Mouse (Mus musculus): ENCODE measurements around the gene Epha7. TPM values are rescaled to one million over a fixed set of nuclear protein-coding genes. Genes with fewer than 3 reads are reported as not detected.

Epha7 gene
- polyA plus RNA-seq, 1 experiment from 2014 or later, result 59.0 TPM

DNA sequence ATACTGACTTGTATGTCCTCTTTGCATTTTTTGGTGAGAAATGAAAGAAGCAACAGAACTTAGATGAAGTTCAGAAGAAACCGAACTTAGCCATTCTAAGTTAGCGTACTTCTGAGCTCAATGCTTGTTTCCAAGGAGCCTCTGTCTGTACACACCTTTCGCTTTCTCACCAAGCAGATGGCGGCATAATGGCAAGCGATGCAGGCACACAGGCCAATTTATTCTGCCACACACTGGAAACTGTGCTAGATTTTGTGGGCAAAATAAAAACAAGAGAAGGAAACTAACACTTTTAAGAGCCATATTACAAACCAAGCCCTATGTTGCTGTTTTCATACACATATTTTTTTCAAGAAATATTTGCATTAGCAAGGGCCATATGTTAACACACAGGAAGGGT is 88.6 kb downstream of the Epha7 start:
- H3K4me2 ChIP-seq, result no peak overlapping the region
- no peaks in the 10 kb centered on the region for H3K36me3 ChIP-seq
- no peak overlapping the region for H3K4me3 ChIP-seq
- no peak overlapping the region for H3K9ac ChIP-seq
- no peaks in the 10 kb centered on the region for H3K9me3 ChIP-seq (replicated peaks)
- no peaks in the 10 kb centered on the region for H3K27me3 ChIP-seq (replicated peaks)
- H3K27ac ChIP-seq (ENCODE audit: poor library complexity, severe bottlenecking), result no peak overlapping the region
- no peaks in the 10 kb centered on the region for H3K4me1 ChIP-seq (replicated peaks)
- ATAC-seq (ENCODE audit: insufficient number of reproducible peaks, low FRiP score), result no peak
- WGBS, result 94% methylated on average over 5 of the region's 5 CpGs

DNA sequence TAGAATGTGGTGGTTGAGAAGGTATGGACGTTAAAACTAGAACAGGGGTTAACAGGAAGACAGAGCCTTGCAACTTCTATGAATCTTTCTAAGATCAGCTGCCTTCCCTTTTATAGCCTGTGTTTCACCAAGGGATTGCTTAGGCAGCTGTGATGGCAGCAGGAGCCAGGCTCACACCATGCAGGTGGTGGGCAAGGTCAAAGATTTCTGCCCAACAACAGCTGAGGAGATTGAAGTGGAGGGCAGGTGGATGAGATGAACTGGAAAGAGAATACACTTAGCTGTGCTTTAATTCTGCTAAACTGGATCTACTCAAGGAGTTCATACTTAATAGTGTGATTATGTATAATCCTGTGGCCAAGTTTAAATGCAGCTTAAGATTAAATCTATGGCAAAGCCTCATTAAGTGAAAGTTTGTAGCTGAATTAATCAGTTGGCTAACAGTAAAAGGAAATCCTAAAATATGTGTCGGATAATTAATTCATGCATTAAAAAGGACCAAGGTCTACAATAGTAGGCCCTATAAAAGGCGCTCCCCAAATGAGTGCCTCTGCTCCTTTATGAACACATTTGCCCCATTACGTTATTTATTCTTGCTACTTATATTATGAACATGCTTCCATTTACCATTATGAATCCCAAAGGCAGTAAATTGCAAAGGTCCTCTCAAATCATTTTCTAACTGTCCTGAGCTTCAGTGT is 89.2 kb downstream of the Epha7 start:
- Histone ChIP-seq H3K9me3 (replicated peaks) (no peaks in the 10 kb centered on the region), H3K4me3 (no peak overlapping the region), H3K4me1 (replicated peaks) (no peaks in the 10 kb centered on the region), H3K4me2 (no peak overlapping the region), H3K36me3 (no peaks in the 10 kb centered on the region), H3K27me3 (replicated peaks) (no peaks in the 10 kb centered on the region), H3K27ac (ENCODE audit: poor library complexity, severe bottlenecking) (no peak overlapping the region), H3K9ac (no peak overlapping the region)
- no peak for ATAC-seq (ENCODE audit: insufficient number of reproducible peaks, low FRiP score)
- WGBS, result 89% methylated on average over 4 of the region's 4 CpGs

DNA sequence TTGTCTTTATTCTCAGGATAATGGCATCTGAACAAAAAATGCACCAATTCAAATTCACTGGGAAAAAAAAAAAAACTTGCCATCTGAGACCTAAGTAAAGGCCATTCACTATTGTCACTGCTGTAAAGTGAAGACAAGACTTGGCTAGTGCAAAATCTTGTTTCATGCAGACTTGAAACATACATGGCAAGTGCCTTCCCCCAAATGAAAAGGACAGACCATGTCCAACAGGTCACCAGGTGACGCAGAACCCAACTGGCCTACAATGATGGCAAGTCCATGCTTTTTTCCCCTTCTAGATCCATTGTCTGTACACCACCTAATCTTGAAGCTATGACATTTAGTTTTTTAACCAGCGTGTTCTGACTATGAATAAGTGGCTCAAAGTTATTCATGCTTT is 94.1 kb downstream of the Epha7 start:
- no peak overlapping the region for H3K27ac ChIP-seq (ENCODE audit: poor library complexity, severe bottlenecking)
- no peak overlapping the region for H3K4me2 ChIP-seq
- WGBS, result 82% methylated on average over 2 of the region's 2 CpGs
- no peak overlapping the region for H3K9ac ChIP-seq
- no peak overlapping the region for H3K4me3 ChIP-seq
- no peaks in the 10 kb centered on the region for H3K9me3 ChIP-seq (replicated peaks)
- no peaks in the 10 kb centered on the region for H3K36me3 ChIP-seq
- H3K4me1 ChIP-seq (replicated peaks), result no peaks in the 10 kb centered on the region
- H3K27me3 ChIP-seq (replicated peaks), result no peaks in the 10 kb centered on the region
- ATAC-seq (ENCODE audit: insufficient number of reproducible peaks, low FRiP score), result no peak

DNA sequence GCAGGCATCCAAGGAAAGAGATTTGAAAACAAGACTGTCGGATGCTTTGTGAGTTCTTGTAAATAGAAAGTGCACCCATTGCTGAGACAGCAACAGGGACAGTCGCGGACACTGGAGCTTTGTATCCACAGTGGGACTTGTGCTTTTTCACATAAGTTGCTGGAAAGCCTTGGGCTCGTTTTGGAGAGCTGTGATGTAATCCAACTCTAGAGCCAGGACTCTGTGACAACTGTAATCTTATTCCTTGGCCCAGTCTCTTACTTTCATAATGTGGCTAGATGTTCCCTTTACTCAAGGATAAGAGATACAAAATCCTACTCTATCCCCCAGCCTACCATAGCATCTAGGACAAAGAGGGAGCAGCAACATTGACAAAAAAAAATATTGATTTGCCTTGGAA is 97.2 kb downstream of the Epha7 start:
- Histone ChIP-seq H3K36me3 (no peaks in the 10 kb centered on the region), H3K9me3 (replicated peaks) (no peaks in the 10 kb centered on the region), H3K27ac (ENCODE audit: poor library complexity, severe bottlenecking) (no peak overlapping the region), H3K27me3 (replicated peaks) (no peaks in the 10 kb centered on the region), H3K4me3 (no peak overlapping the region), H3K4me2 (no peak overlapping the region), H3K4me1 (replicated peaks) (no peaks in the 10 kb centered on the region), H3K9ac (no peak overlapping the region)
- no peak for ATAC-seq (ENCODE audit: insufficient number of reproducible peaks, low FRiP score)
- 74% methylated on average over 4 of the region's 4 CpGs for WGBS

DNA sequence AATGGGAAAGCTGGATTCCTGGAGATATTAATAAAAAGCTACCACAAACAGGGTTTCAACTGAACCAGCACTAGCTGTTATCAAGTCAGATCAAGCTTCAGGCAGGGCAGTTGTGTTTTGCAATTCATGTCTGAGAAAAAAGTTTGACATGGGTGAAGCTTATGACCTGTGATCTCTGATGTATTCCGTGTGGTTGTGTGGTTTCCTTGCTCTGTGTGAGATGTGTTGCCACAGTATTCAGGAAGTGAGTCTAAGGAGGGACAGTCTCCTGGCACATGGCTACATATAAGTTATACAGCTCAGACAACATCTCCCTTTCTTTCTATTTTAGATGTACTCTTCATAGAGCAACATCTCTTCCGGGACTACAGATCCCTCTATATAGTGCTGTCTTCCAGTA is 99.1 kb downstream of the Epha7 start:
- Histone ChIP-seq H3K9me3 (replicated peaks) (no peaks in the 10 kb centered on the region), H3K9ac (no peak overlapping the region), H3K4me1 (replicated peaks) (no peaks in the 10 kb centered on the region), H3K4me3 (no peak overlapping the region), H3K4me2 (no peak overlapping the region), H3K36me3 (no peaks in the 10 kb centered on the region), H3K27me3 (replicated peaks) (no peaks in the 10 kb centered on the region), H3K27ac (ENCODE audit: poor library complexity, severe bottlenecking) (no peak overlapping the region)
- 82% methylated on average over 2 of the region's 2 CpGs for WGBS
- no peak for ATAC-seq (ENCODE audit: insufficient number of reproducible peaks, low FRiP score)

DNA sequence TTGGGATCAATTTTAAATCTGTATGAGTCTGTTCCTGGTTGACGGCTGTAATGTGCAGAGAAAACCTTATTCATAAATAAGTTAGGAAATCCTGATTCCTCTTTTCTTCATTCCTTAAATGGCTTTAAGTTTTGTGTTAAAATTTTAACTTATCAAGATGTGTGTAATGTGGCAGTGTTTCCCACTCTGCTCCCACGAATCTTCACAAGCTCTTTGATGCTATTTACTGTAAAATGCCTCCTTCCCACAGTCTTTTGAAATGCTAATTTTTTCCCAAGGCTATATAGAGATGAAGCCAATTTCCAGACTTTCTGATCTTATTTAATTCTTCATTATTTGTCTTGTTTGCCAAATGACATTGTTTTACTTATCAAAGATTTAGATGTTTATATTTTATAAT is 100.7 kb downstream of the Epha7 start:
- H3K27ac ChIP-seq (ENCODE audit: poor library complexity, severe bottlenecking), result no peak overlapping the region
- H3K4me2 ChIP-seq, result no peak overlapping the region
- no peak overlapping the region for H3K4me3 ChIP-seq
- no peaks in the 10 kb centered on the region for H3K4me1 ChIP-seq (replicated peaks)
- no peak overlapping the region for H3K9ac ChIP-seq
- no peaks in the 10 kb centered on the region for H3K9me3 ChIP-seq (replicated peaks)
- H3K27me3 ChIP-seq (replicated peaks), result no peaks in the 10 kb centered on the region
- no peak for ATAC-seq (ENCODE audit: insufficient number of reproducible peaks, low FRiP score)
- H3K36me3 ChIP-seq, result no peaks in the 10 kb centered on the region
- 82% methylated on average over 2 of the region's 2 CpGs for WGBS

DNA sequence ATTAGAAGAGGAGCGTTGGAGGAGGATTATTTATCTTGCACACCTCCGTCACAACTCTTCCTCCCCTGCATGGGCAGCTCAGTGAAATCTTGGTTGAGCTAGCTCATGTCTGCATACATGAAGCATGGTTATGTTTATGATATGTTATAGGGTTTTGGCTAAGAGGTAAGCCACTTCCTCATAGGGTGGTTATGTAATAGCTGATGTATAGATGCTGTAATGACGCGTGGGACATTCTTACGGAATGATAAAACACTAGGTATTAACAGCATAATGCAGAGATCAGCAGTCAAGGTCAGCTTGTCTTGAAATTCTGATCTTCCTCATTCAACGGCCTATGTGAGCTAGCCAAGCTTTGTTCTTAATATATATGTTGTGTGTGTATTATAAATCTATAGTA is 107.7 kb downstream of the Epha7 start:
- H3K27me3 ChIP-seq (replicated peaks), result no peaks in the 10 kb centered on the region
- WGBS, result 87% methylated on average over 6 of the region's 6 CpGs
- H3K9me3 ChIP-seq (replicated peaks), result no peaks in the 10 kb centered on the region
- H3K4me1 ChIP-seq (replicated peaks), result no peaks in the 10 kb centered on the region
- no peak overlapping the region for H3K4me3 ChIP-seq
- H3K36me3 ChIP-seq, result no peaks in the 10 kb centered on the region
- ATAC-seq (ENCODE audit: insufficient number of reproducible peaks, low FRiP score), result no peak
- H3K27ac ChIP-seq (ENCODE audit: poor library complexity, severe bottlenecking), result no peak overlapping the region
- no peak overlapping the region for H3K4me2 ChIP-seq
- no peak overlapping the region for H3K9ac ChIP-seq

DNA sequence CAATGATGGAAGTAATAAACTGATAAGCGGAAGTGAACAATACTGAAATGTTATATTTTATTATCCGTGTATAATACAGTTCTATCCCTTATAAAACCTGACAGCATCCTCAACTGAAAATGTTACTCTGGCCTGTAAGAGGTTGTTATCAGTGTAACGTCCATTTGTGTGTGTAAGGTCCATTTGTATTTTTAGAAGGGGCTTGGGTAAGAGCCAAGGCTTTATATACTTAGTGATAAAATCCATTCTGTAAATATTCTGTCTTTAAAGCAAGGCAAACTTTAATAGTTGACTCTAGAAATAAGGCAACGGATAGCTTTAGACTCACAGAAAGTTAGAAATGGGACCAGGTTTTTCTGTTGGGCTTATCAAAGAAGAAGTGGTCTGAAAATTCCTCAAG is 113.1 kb downstream of the Epha7 start:
- WGBS, result 49% methylated on average over 4 of the region's 4 CpGs
- Histone ChIP-seq H3K27ac (ENCODE audit: poor library complexity, severe bottlenecking) (no peak overlapping the region), H3K27me3 (replicated peaks) (no peaks in the 10 kb centered on the region), H3K4me3 (no peak overlapping the region), H3K9me3 (replicated peaks) (no peaks in the 10 kb centered on the region), H3K4me2 (no peak overlapping the region), H3K36me3 (no peaks in the 10 kb centered on the region), H3K4me1 (replicated peaks) (0 out of 2 replicates have a peak, but pooled peaks cover 2% of the 10 kb centered on the region), H3K9ac (no peak overlapping the region)
- ATAC-seq (ENCODE audit: insufficient number of reproducible peaks, low FRiP score), result no peak

DNA sequence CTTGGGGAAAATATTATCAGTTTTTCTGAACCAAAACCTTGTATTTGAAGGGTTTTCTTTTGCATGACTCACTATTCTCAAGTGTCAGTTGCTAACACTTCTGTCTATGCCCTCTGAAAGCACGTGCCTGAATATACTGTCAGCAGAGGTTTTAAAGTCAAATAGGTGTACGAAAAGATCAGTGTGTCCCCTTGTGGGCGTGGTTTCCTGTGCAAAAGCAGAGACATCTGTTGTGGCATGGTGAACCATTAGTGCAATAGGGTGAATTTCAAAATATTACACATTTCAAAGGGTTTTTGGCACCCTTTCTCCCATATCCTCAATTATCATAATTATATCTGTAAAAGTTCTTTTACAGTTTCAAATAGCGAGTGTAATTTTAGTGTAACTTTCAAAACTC is 120.5 kb downstream of the Epha7 start:
- Histone ChIP-seq H3K9me3 (replicated peaks) (no peaks in the 10 kb centered on the region), H3K36me3 (peaks cover 6% of the 10 kb centered on the region), H3K4me3 (no peak overlapping the region), H3K4me1 (replicated peaks) (peaks cover 5% of the 10 kb centered on the region; the same call in 1 of the 2 replicates), H3K27ac (ENCODE audit: poor library complexity, severe bottlenecking) (no peak overlapping the region), H3K9ac (no peak overlapping the region), H3K27me3 (replicated peaks) (no peaks in the 10 kb centered on the region), H3K4me2 (no peak overlapping the region)
- 71% methylated on average over 4 of the region's 4 CpGs for WGBS
- ATAC-seq (ENCODE audit: insufficient number of reproducible peaks, low FRiP score), result no peak

DNA sequence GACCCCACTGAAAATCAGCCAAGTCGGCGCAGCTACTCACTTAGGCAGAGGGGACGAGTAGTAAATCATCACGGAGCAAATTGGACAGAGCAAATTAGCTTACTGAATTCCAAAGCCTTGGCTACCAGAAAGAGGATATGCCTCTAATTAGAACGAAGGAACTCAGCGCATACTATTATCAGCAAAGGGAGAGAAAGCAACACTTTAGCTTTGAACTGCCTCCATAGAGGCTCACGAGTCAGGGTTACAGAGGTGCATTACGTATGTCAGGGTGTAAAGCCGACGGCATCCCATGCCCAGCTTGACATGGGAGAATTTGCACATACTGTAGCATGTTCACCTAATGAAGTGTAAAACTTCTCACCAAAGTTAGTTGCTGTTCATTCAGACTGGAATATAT is 121.9 kb downstream of the Epha7 start:
- H3K36me3 ChIP-seq, result peaks cover 10% of the 10 kb centered on the region

DNA sequence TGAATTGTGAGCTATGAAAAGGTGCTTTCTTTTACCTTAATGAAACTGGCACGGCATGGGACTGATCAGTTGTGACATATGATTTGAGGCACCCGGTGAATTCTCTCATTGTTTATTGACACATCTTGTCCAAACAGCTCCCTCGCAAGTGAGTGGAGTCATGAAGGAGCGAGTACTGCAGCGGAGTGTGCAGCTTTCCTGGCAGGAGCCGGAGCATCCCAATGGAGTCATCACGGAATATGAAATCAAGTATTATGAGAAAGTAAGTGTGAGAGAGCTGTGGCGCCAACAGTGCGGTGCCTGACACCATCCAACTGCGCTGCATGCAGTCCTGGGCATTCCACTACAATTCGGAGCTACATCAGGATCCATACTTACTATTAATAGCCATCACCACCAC is 122.6 kb downstream of the Epha7 start:
- WGBS, result 81% methylated on average over 11 of the region's 11 CpGs
- H3K9me3 ChIP-seq (replicated peaks), result no peaks in the 10 kb centered on the region
- ATAC-seq (ENCODE audit: insufficient number of reproducible peaks, low FRiP score), result no peak
- H3K27ac ChIP-seq (ENCODE audit: poor library complexity, severe bottlenecking), result no peak overlapping the region
- H3K36me3 ChIP-seq, result peaks cover 10% of the 10 kb centered on the region
- H3K9ac ChIP-seq, result no peak overlapping the region
- no peaks in the 10 kb centered on the region for H3K27me3 ChIP-seq (replicated peaks)
- H3K4me2 ChIP-seq, result no peak overlapping the region
- peaks cover 5% of the 10 kb centered on the region; the same call in 1 of the 2 replicates for H3K4me1 ChIP-seq (replicated peaks)
- H3K4me3 ChIP-seq, result no peak overlapping the region

More for the DNA sequence above, 121.9 kb downstream of the Epha7 start:
- no peak overlapping the region for H3K9ac ChIP-seq
- 79% methylated on average over 10 of the region's 10 CpGs for WGBS
- H3K9me3 ChIP-seq (replicated peaks), result no peaks in the 10 kb centered on the region
- no peak overlapping the region for H3K4me2 ChIP-seq
- H3K27ac ChIP-seq (ENCODE audit: poor library complexity, severe bottlenecking), result no peak overlapping the region
- no peak for ATAC-seq (ENCODE audit: insufficient number of reproducible peaks, low FRiP score)
- peaks cover 5% of the 10 kb centered on the region; the same call in 1 of the 2 replicates for H3K4me1 ChIP-seq (replicated peaks)
- no peaks in the 10 kb centered on the region for H3K27me3 ChIP-seq (replicated peaks)
- no peak overlapping the region for H3K4me3 ChIP-seq

DNA sequence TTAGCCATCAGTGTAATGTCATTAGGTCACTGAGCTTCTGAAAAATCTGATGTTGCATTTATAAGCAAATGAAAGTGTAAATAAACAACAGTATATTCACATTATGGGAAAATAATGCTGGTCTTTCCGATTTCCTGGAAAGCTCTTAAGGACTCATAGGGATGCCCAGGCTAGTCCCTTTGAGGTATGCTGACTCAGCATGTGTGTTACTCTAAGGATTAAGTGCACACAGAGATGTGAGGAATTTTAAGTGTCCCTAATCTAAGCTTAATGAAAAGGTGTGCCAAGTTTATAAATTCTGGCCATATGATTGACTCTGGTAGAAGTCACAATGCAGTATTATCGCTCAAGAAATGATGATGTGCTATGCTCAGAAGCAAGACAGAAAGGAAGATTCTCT is 127.8 kb downstream of the Epha7 start:
- H3K27me3 ChIP-seq (replicated peaks), result no peaks in the 10 kb centered on the region
- H3K27ac ChIP-seq (ENCODE audit: poor library complexity, severe bottlenecking), result no peak overlapping the region
- 89% methylated on average over 2 of the region's 2 CpGs for WGBS
- H3K4me3 ChIP-seq, result no peak overlapping the region
- H3K9me3 ChIP-seq (replicated peaks), result no peaks in the 10 kb centered on the region
- no peaks in the 10 kb centered on the region; the same call in 1 of the 2 replicates for H3K4me1 ChIP-seq (replicated peaks)
- no peak overlapping the region for H3K9ac ChIP-seq
- H3K4me2 ChIP-seq, result no peak overlapping the region
- no peak for ATAC-seq (ENCODE audit: insufficient number of reproducible peaks, low FRiP score)
- peaks cover 21% of the 10 kb centered on the region for H3K36me3 ChIP-seq

Measured in heart, embryonic 12.5 days (tissue).